ENCODE assay signal across 9 mouse cellular contexts in the genomic region with DNA sequence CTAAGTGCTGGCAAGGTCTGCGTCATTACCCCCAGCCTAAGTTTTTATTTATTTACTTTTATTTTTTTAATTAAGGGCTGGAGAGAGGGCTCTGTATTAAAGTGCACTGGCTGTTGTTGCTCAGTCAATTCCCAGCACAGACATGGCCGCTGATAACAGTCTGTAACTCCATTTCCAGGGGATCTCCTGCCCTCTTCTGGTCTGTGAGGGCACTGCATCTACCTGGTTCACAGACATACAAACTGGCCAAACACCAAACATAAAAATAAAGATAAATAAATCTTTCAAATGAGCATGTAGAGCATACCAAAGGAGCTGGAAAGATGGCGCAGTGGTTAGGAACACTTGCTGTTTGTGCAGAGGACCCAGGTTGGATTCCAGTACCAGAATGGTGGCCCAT. TPM values are rescaled to one million over a fixed set of nuclear protein-coding genes. Genes with fewer than 3 reads are reported as not detected.
DNase-seq lines count a peak whose midpoint lies in the region; ATAC-seq and TF ChIP-seq lines count a peak whose summit lies in the region.
"Had no signal": no experiment of that assay in that cellular context is flagged by ENCODE, and none has a peak within 500 bp of the region (broad histone marks: within the 10 kb centered on the region; RNA-seq: fewer than 3 reads in every experiment).

No protein-coding gene starts in this region.

- no peaks in the 10 kb centered on the region for H3K27me3 ChIP-seq in lung, postnatal 0 days (replicated peaks; ENCODE audit: insufficient read depth, low read length)
- H3K27me3 ChIP-seq: embryonic facial prominence, embryonic 15.5 days; limb, embryonic 13.5 days had no signal

- H3K4me3 ChIP-seq in lung, postnatal 0 days (ENCODE audit: low read depth, low read length): no peak overlapping the region
- H3K4me3 ChIP-seq: embryonic facial prominence, embryonic 15.5 days; limb, embryonic 13.5 days had no signal

- no peak overlapping the region for H3K27ac ChIP-seq in lung, postnatal 0 days (ENCODE audit: low read length)
- H3K27ac ChIP-seq: embryonic facial prominence, embryonic 15.5 days; limb, embryonic 13.5 days had no signal

- peak; percentile 63 for TF ChIP-seq CTCF in lung, postnatal 0 days (IDR thresholded peaks at IDR 0.05)

- peak; percentile 42 for DNase-seq in kidney, adult 18-20 months
- no peak for DNase-seq in kidney, adult 11 months
- peak; percentile 31 for DNase-seq in CD4-positive helper T cell, adult 2 months (ENCODE audit: low read depth, low spot score)
- DNase-seq in NIH3T3 (ENCODE audit: low read depth): peak; percentile 61
- no peak for DNase-seq in lung, postnatal 0 days (ENCODE audit: low spot score)
- no peak for DNase-seq in gastrocnemius, adult 8-10 months (ENCODE audit: low spot score in 2 of 2)

- H3K36me3 ChIP-seq in lung, postnatal 0 days (ENCODE audit: insufficient read depth, low read length): peaks cover 12% of the 10 kb centered on the region

- no peak for TF ChIP-seq EP300 in lung, postnatal 0 days (IDR thresholded peaks at IDR 0.05)

- no peaks in the 10 kb centered on the region for H3K4me1 ChIP-seq in lung, postnatal 0 days (ENCODE audit: insufficient read depth, low read depth, low read length)
- H3K4me1 ChIP-seq: embryonic facial prominence, embryonic 15.5 days; limb, embryonic 13.5 days had no signal

- 87% methylated on average over 3 of the region's 3 CpGs for WGBS in lung, postnatal 0 days

- H3K9ac ChIP-seq in lung, postnatal 0 days (replicated peaks; ENCODE audit: low read depth): no peak overlapping the region
- H3K9ac ChIP-seq: embryonic facial prominence, embryonic 15.5 days; limb, embryonic 13.5 days had no signal

- ATAC-seq in lung, postnatal 0 days: no peak
- ATAC-seq in inflammation-experienced regulatory T-cells, adult 6 months: no peak

- H3K4me2 ChIP-seq in lung, postnatal 0 days (replicated peaks; ENCODE audit: low read depth, low read length): no peak overlapping the region
- H3K4me2 ChIP-seq: embryonic facial prominence, embryonic 15.5 days; limb, embryonic 13.5 days had no signal

- H3K9me3 ChIP-seq in lung, postnatal 0 days (ENCODE audit: low read length): no peaks in the 10 kb centered on the region
- H3K9me3 ChIP-seq: embryonic facial prominence, embryonic 15.5 days; limb, embryonic 13.5 days had no signal

RNA-seq across cellular contexts. Expression of a gene that starts 6.6 kb away (rescaled TPM):
- 11.2 and 11.8 TPM in 2 replicates for polyA plus RNA-seq in lung, postnatal 0 days (2015; fragmentation: Nextera tagmentation; extraction: Ambion mirVana)
- 1 to 10 TPM in 2 of 3 experiments, under 1 TPM in 1; 0.47 to 3.1 (median 1.5) TPM for polyA plus RNA-seq in inflammation-experienced regulatory T-cells, adult 6 months (2017; shearing (Covaris generic))
- under 1 TPM in 1 of 4 experiments, not detected in 3; 0.20 TPM for total RNA-seq in gastrocnemius, adult 8-10 months (2022)

RNA-seq across cellular contexts. Expression of a gene that starts 6.7 kb away (rescaled TPM):
- polyA plus RNA-seq in lung, postnatal 0 days (2015; fragmentation: Nextera tagmentation; extraction: Ambion mirVana): 717 and 766 TPM in 2 replicates
- 100 to 1,000 TPM; 376 to 780 (median 668) TPM for polyA plus RNA-seq in inflammation-experienced regulatory T-cells, adult 6 months (2017; shearing (Covaris generic))
- total RNA-seq in gastrocnemius, adult 8-10 months (2022): 1,000 to 10,000 TPM; 1,165 to 1,556 (median 1,355) TPM

RNA-seq across cellular contexts. Expression of a gene that starts 16.4 kb away (rescaled TPM):
- not detected in 2 replicates for polyA plus RNA-seq in lung, postnatal 0 days (2015; fragmentation: Nextera tagmentation; extraction: Ambion mirVana)
- polyA plus RNA-seq in inflammation-experienced regulatory T-cells, adult 6 months (2017; shearing (Covaris generic)): not detected
- not detected for total RNA-seq in gastrocnemius, adult 8-10 months (2022)
- polyA plus RNA-seq: embryonic facial prominence, embryonic 15.5 days; limb, embryonic 13.5 days had no signal

RNA-seq across cellular contexts. Expression of a gene that starts 20.5 kb away (rescaled TPM):
- 3.0 and 3.9 TPM in 2 replicates for polyA plus RNA-seq in lung, postnatal 0 days (2015; fragmentation: Nextera tagmentation; extraction: Ambion mirVana)
- 10 to 100 TPM; 11.7 to 28.7 (median 11.9) TPM for polyA plus RNA-seq in inflammation-experienced regulatory T-cells, adult 6 months (2017; shearing (Covaris generic))
- total RNA-seq in gastrocnemius, adult 8-10 months (2022): not detected

RNA-seq across cellular contexts. Expression of a gene that starts 30.7 kb away (rescaled TPM):
- polyA plus RNA-seq in lung, postnatal 0 days (2015; fragmentation: Nextera tagmentation; extraction: Ambion mirVana): 6.8 and 6.9 TPM in 2 replicates
- 10 to 100 TPM; 15.7 to 23.0 (median 22.6) TPM for polyA plus RNA-seq in inflammation-experienced regulatory T-cells, adult 6 months (2017; shearing (Covaris generic))
- total RNA-seq in gastrocnemius, adult 8-10 months (2022): 10 to 100 TPM; 10.9 to 15.2 (median 13.0) TPM

Comparison
In these comparisons a context has a peak if more than half of its experiments do, and no peak if none do; other contexts are left out.
1. DNase-seq: peak in kidney, adult 18-20 months (single experiment), CD4-positive helper T cell, adult 2 months (single experiment) and NIH3T3 (single experiment); none in kidney, adult 11 months (single experiment), lung, postnatal 0 days (single experiment) and gastrocnemius, adult 8-10 months (0 of 2).